Mouse (Mus musculus) CH12.LX (cell line): ENCODE data around the gene Gm20661. TPM values are rescaled to one million over a fixed set of nuclear protein-coding genes. Genes with fewer than 3 reads are reported as not detected.

ENCODE experiments used
- DNase-seq: peaks from one replicate; pipeline ENCODE4 v3.0.0-alpha.2; 2013; ENCODE audit errors: extremely low read depth
- H3K27ac ChIP-seq: 2 replicates; pipeline ENCODE4 v1.5.1; 2012; ENCODE audit warnings: low read depth, mild to moderate bottlenecking, control low read depth, moderate library complexity; ENCODE audit not compliant: insufficient read depth
- H3K27me3 ChIP-seq: replicated peaks from 2 replicates; pipeline ENCODE3; 2012; ENCODE audit warnings: inconsistent platforms
- H3K36me3 ChIP-seq, 2 experiments: replicated peaks in 1 of 2; 2 replicates each; pipeline versions ENCODE3 to v1.6.1; 2012; ENCODE audit warnings: inconsistent platforms in 1 of 2, low read length in 1 of 2, mild to moderate bottlenecking in 1 of 2, mixed read lengths in 1 of 2, moderate library complexity in 1 of 2; ENCODE audit not compliant: control insufficient read depth in 1 of 2, insufficient read depth in 1 of 2
- H3K4me1 ChIP-seq, 2 experiments: 2 replicates each; pipeline ENCODE4 v1.6.1; 2012; ENCODE audit warnings: inconsistent platforms in 1 of 2, moderate library complexity in 1 of 2; ENCODE audit not compliant: insufficient read depth in 2 of 2, control insufficient read depth in 1 of 2
- H3K4me2 ChIP-seq: 2 replicates; pipeline ENCODE4 v1.6.1; 2012; ENCODE audit warnings: low read depth, mild to moderate bottlenecking, control low read depth; ENCODE audit not compliant: poor library complexity, insufficient read depth, severe bottlenecking
- H3K4me3 ChIP-seq, 3 experiments: fragments of 150-350 bp in 1 of 3; sonication (generic) in 1 of 3; replicated peaks in 1 of 3; 2 replicates each; pipeline versions ENCODE3 to v1.5.1; 2011 to 2012; ENCODE audit warnings: low read depth in 2 of 3, low read length in 2 of 3, mild to moderate bottlenecking in 2 of 3, moderate library complexity in 2 of 3, control low read depth in 1 of 3, improper control_type of control experiment in 1 of 3, inconsistent platforms in 1 of 3, mixed read lengths in 1 of 3; ENCODE audit not compliant: poor library complexity in 1 of 3
- H3K79me2 ChIP-seq: replicated peaks from 2 replicates; pipeline ENCODE4 v1.6.1; 2012; ENCODE audit warnings: mild to moderate bottlenecking, moderate library complexity; ENCODE audit not compliant: control insufficient read depth, poor library complexity, insufficient read depth, severe bottlenecking; ENCODE audit errors: extremely low read depth
- H3K9ac ChIP-seq: 2 replicates; pipeline ENCODE4 v1.6.1; 2012; ENCODE audit warnings: low read depth, mild to moderate bottlenecking, control low read depth, moderate library complexity; ENCODE audit not compliant: insufficient read depth
- H3K9me3 ChIP-seq: replicated peaks from 2 replicates; pipeline ENCODE3; 2012; ENCODE audit warnings: low read length, inconsistent platforms, mixed read lengths
- BHLHE40 ChIP-seq: IDR thresholded peaks from 2 replicates; pipeline ENCODE4 v1.6.1; 2011; ENCODE audit warnings: mild to moderate bottlenecking, low read depth, low read length, improper control_type of control experiment
- CHD1 ChIP-seq: IDR thresholded peaks from 2 replicates; pipeline ENCODE4 v1.6.1; 2012; ENCODE audit warnings: low read depth, low read length, improper control_type of control experiment, inconsistent platforms
- CHD2 ChIP-seq: IDR thresholded peaks from 2 replicates; pipeline ENCODE4 v1.6.1; 2011; ENCODE audit warnings: low read length, improper control_type of control experiment
- IRF4 ChIP-seq: IDR thresholded peaks from 2 replicates; pipeline ENCODE4 v1.6.1; 2014; ENCODE audit warnings: low read depth, mild to moderate bottlenecking, inconsistent platforms, low read length, improper control_type of control experiment
- MXI1 ChIP-seq: IDR thresholded peaks from 2 replicates; pipeline ENCODE4 v1.6.1; 2011; ENCODE audit warnings: mild to moderate bottlenecking, low read depth, low read length, improper control_type of control experiment
- PAX5 ChIP-seq: IDR thresholded peaks from 2 replicates; pipeline ENCODE4 v1.6.1; 2012; ENCODE audit warnings: low read length, inconsistent platforms, mixed read lengths
- POLR2AphosphoS2 ChIP-seq: IDR thresholded peaks from 2 replicates; pipeline ENCODE4 v1.6.1; 2011; ENCODE audit warnings: low read depth, low read length, improper control_type of control experiment
- TCF12 ChIP-seq: IDR thresholded peaks from 2 replicates; pipeline ENCODE4 v1.6.1; 2014; ENCODE audit warnings: low read depth, mild to moderate bottlenecking, inconsistent platforms, low read length, improper control_type of control experiment
- USF1 ChIP-seq: IDR thresholded peaks from 2 replicates; pipeline ENCODE4 v1.6.1; 2014; ENCODE audit warnings: low read depth, mild to moderate bottlenecking, inconsistent platforms, low read length, improper control_type of control experiment
- ZC3H11A ChIP-seq: IDR thresholded peaks from 2 replicates; pipeline ENCODE4 v1.6.1; 2012; ENCODE audit warnings: low read depth, mild to moderate bottlenecking, inconsistent platforms, low read length, improper control_type of control experiment
- dilution Hi-C: fragments of 300-500 bp; cut with MboI; formaldehyde crosslinking; loops from 2 replicates; pipeline ENCODE4 v1.14.3; 2020; ENCODE audit warnings: low sequenced_read_pairs; ENCODE audit not compliant: extremely low pct_unique_long_range_greater_than_20kb, extremely low pct_ligation_motif_present
- in situ Hi-C: fragments of 300-500 bp; cut with MboI; formaldehyde crosslinking; loops from 3 replicates; pipeline ENCODE4 v1.14.3; 2019; ENCODE audit warnings: low sequenced_read_pairs, low pct_ligation_motif_present, low pct_unique_long_range_greater_than_20kb, mixed read lengths
- polyA plus RNA-seq: library from polyadenylated mRNA; unstranded; fragments of >175 nt; gene quantifications from 2 replicates; pipeline ENCODE4 v1.2.1, GENCODE M21; 2012; ENCODE audit warnings: low read depth; ENCODE audit not compliant: insufficient read length
- total RNA-seq, 2 experiments: library from RNA; depleted of rRNA; stranded (reverse); fragments of 300-350 nt in 1 of 2; fragments of >200 nt in 1 of 2; gene quantifications; 2 replicates each; pipeline ENCODE4 v1.2.3; 2012 to 2014

Gm20661 gene
- total RNA-seq (2012; rRNA removed) (not detected in 2 replicates), total RNA-seq (2014; rRNA removed) (not detected in 2 replicates), polyA plus RNA-seq (0.29 and 0.41 TPM in 2 replicates)

GRCm38 (mm10) chr9:107982681-107983346 is at the start of gene Gm20661:
Gene Gm20661, plus strand, starts transcription at chr9:107983058.
- H3K9ac ChIP-seq: no peak within 1 kb of the TSS
- H3K27me3 ChIP-seq: no peaks in the 10 kb centered on the region
- peak within 1 kb of the TSS; percentile 4; the same call in 1 of the 2 replicates for H3K4me2 ChIP-seq
- H3K27ac ChIP-seq: peak within 1 kb of the TSS; percentile 78
- peaks cover 25 to 63% of the 10 kb centered on the region in 2 experiments for H3K4me1 ChIP-seq
- TF ChIP-seq TCF12 (0 out of 2 replicates have a peak, but pooled peaks have one; percentile 0), IRF4 (no peak), BHLHE40 (no peak)
- dilution Hi-C loops: no loop called here
- H3K4me3 ChIP-seq: peak within 1 kb of the TSS in 1 of 3 experiments; percentile 12
- peaks cover 59 to 70% of the 10 kb centered on the region in 2 experiments for H3K36me3 ChIP-seq
- DNase-seq: no peak
- no peaks in the 10 kb centered on the region for H3K9me3 ChIP-seq
- in situ Hi-C loops: no loop called here
- H3K79me2 ChIP-seq: no peaks in the 10 kb centered on the region

GRCm38 (mm10) chr9:107934146-107934545 is 48.7 kb upstream of the Gm20661 start:
- Histone ChIP-seq H3K27ac (no peak overlapping the region), H3K4me1 (no peaks in the 10 kb centered on the region), H3K27me3 (peaks cover 97% of the 10 kb centered on the region), H3K4me2 (no peak overlapping the region), H3K79me2 (no peaks in the 10 kb centered on the region), H3K9ac (no peak overlapping the region), H3K4me3 (no peak overlapping the region), H3K9me3 (no peaks in the 10 kb centered on the region), H3K36me3 (no peaks in the 10 kb centered on the region)
- dilution Hi-C loops: no loop called here
- no peak for DNase-seq
- TF ChIP-seq PAX5 (no peak), BHLHE40 (peak; percentile 43)
- in situ Hi-C loops: no loop called here

- TF ChIP-seq CHD2 (no peak), POLR2AphosphoS2 (no peak), CHD1 (no peak), MXI1 (no peak), USF1 (no peak), ZC3H11A (no peak)
- no peak for DNase-seq
- Histone ChIP-seq H3K4me2 (peak within 1 kb of the TSS; percentile 47), H3K79me2 (no peaks in the 10 kb centered on the region), H3K36me3 (no peaks in the 10 kb centered on the region), H3K27ac (no peak within 1 kb of the TSS), H3K4me1 (peaks cover 6 to 9% of the 10 kb centered on the region in 2 experiments), H3K9ac (no peak within 1 kb of the TSS), H3K9me3 (no peaks in the 10 kb centered on the region), H3K27me3 (peaks cover 97% of the 10 kb centered on the region), H3K4me3 (no peak within 1 kb of the TSS)
- in situ Hi-C loops (no loop called here), dilution Hi-C loops (no loop called here)
Measured at GRCm38 (mm10) chr9:107935374-107935773, 47.5 kb upstream of the Gm20661 start, which contains the start of gene Camkv. Gene Camkv, plus strand, starts transcription at chr9:107935674.
